19 mouse cellular contexts compared by ENCODE assay signal in genomic region chr13:112073519-112074406, GRCm38 (mm10).
A peak's percentile ranks its signal among the peaks of the same experiment; 100 is the strongest.
DNase-seq lines count a peak whose midpoint lies in the region; ATAC-seq lines count a peak whose summit lies in the region.
"Had no signal": no experiment of that assay in that cellular context is flagged by ENCODE, and none has a peak within 500 bp of the region (broad histone marks: within the 10 kb centered on the region; RNA-seq: fewer than 3 reads in every experiment).

No protein-coding gene starts in this region.

- no peaks in the 10 kb centered on the region for H3K9me3 ChIP-seq in heart, embryonic 11.5 days (replicated peaks; ENCODE audit: control insufficient read depth, low read length)
- H3K9me3 ChIP-seq in intestine, embryonic 16.5 days (ENCODE audit: control insufficient read depth, low read length), result no peaks in the 10 kb centered on the region
- H3K9me3 ChIP-seq in stomach, embryonic 15.5 days, result no peaks in the 10 kb centered on the region
- H3K9me3 ChIP-seq: forebrain, embryonic 10.5 days; G1E; heart, embryonic 15.5 days; neural tube, embryonic 15.5 days had no signal

- no peaks in the 10 kb centered on the region for H3K36me3 ChIP-seq in heart, embryonic 11.5 days (ENCODE audit: control insufficient read depth, insufficient read depth, low read length)
- H3K36me3 ChIP-seq in intestine, embryonic 16.5 days (ENCODE audit: control insufficient read depth, insufficient read depth, low read length), result no peaks in the 10 kb centered on the region
- no peaks in the 10 kb centered on the region for H3K36me3 ChIP-seq in stomach, embryonic 15.5 days
- H3K36me3 ChIP-seq: forebrain, embryonic 10.5 days; G1E; heart, embryonic 15.5 days; neural tube, embryonic 15.5 days had no signal

- H3K27ac ChIP-seq in heart, embryonic 11.5 days (ENCODE audit: low read depth, low read length), result no peak overlapping the region
- no peak overlapping the region for H3K27ac ChIP-seq in intestine, embryonic 16.5 days (ENCODE audit: low read length)
- H3K27ac ChIP-seq in stomach, embryonic 15.5 days, result no peak overlapping the region
- H3K27ac ChIP-seq: forebrain, embryonic 10.5 days; heart, embryonic 15.5 days; left cerebral cortex, adult 2 months; neural tube, embryonic 15.5 days had no signal

- H3K4me1 ChIP-seq in heart, embryonic 11.5 days (ENCODE audit: control insufficient read depth, insufficient read depth, low read length), result no peaks in the 10 kb centered on the region
- H3K4me1 ChIP-seq in intestine, embryonic 16.5 days (ENCODE audit: control insufficient read depth, insufficient read depth, low read length), result no peaks in the 10 kb centered on the region
- no peaks in the 10 kb centered on the region for H3K4me1 ChIP-seq in stomach, embryonic 15.5 days
- H3K4me1 ChIP-seq: heart, embryonic 15.5 days; neural tube, embryonic 15.5 days had no signal

- no peak overlapping the region for H3K4me3 ChIP-seq in heart, embryonic 11.5 days (ENCODE audit: low read depth, low read length)
- no peak overlapping the region for H3K4me3 ChIP-seq in intestine, embryonic 16.5 days (ENCODE audit: low read length)
- H3K4me3 ChIP-seq in stomach, embryonic 15.5 days (replicated peaks), result no peak overlapping the region
- H3K4me3 ChIP-seq: forebrain, embryonic 10.5 days; heart, embryonic 15.5 days; left cerebral cortex, adult 2 months; neural tube, embryonic 15.5 days had no signal

- 76% methylated on average over 6 of the region's 6 CpGs for WGBS in heart, embryonic 11.5 days (ENCODE audit: insufficient replicate concordance)
- WGBS in intestine, embryonic 16.5 days, result 79% methylated on average over 6 of the region's 6 CpGs
- WGBS in stomach, embryonic 15.5 days, result 84% methylated on average over 6 of the region's 6 CpGs

- no peak overlapping the region for H3K4me2 ChIP-seq in heart, embryonic 11.5 days
- no peak overlapping the region for H3K4me2 ChIP-seq in intestine, embryonic 16.5 days (ENCODE audit: low read depth, low read length)
- no peak overlapping the region for H3K4me2 ChIP-seq in stomach, embryonic 15.5 days
- H3K4me2 ChIP-seq: heart, embryonic 15.5 days; neural tube, embryonic 15.5 days had no signal

- 0 out of 2 replicates have a peak, but pooled peaks cover 2% of the 10 kb centered on the region for H3K27me3 ChIP-seq in heart, embryonic 11.5 days (ENCODE audit: control insufficient read depth, insufficient read depth, low read length)
- H3K27me3 ChIP-seq in intestine, embryonic 16.5 days (replicated peaks; ENCODE audit: control insufficient read depth, insufficient read depth, low read length), result no peaks in the 10 kb centered on the region
- H3K27me3 ChIP-seq in stomach, embryonic 15.5 days (replicated peaks), result no peaks in the 10 kb centered on the region
- H3K27me3 ChIP-seq: heart, embryonic 15.5 days; neural tube, embryonic 15.5 days had no signal

- no peak for DNase-seq in heart, adult 9 months (ENCODE audit: low spot score in 2 of 2)
- DNase-seq in spleen, adult 12 weeks (ENCODE audit: low spot score), result peak; percentile 19
- no peak for DNase-seq in spleen, adult 18-20 months
- DNase-seq in embryo, embryonic 9.5 days (ENCODE audit: extremely low spot score), result no peak
- no peak for DNase-seq in cerebellum, postnatal 36 days
- DNase-seq: cerebellum, adult 11-12 months; embryo, embryonic 11 days; midbrain, embryonic 14.5 days; right cerebral cortex, postnatal 4 days; thymus, adult 18-20 months had no signal

- ATAC-seq in heart, embryonic 11.5 days (replicated peaks; ENCODE audit: insufficient number of reproducible peaks, low FRiP score, low TSS enrichment), result peak; percentile 80; the same call in 1 of the 2 replicates
- ATAC-seq in intestine, embryonic 16.5 days, result peak; percentile 70
- peak; percentile 88; the same call in 1 of the 2 replicates for ATAC-seq in stomach, embryonic 15.5 days (ENCODE audit: insufficient read depth, low FRiP score, low read depth)
- ATAC-seq: activated CD4-positive, CD25-positive, alpha-beta regulatory T cell, adult 4 months had no signal

- no peak overlapping the region for H3K9ac ChIP-seq in heart, embryonic 11.5 days (ENCODE audit: low read depth, low read length)
- no peak overlapping the region for H3K9ac ChIP-seq in intestine, embryonic 16.5 days (ENCODE audit: low read depth, low read length)
- no peak overlapping the region for H3K9ac ChIP-seq in stomach, embryonic 15.5 days
- H3K9ac ChIP-seq: heart, embryonic 15.5 days; neural tube, embryonic 15.5 days had no signal
